Mouse (Mus musculus) splenic B cell, adult 2 months (primary cell): ENCODE results near the gene Ms4a7.
"Not testable (repeated sequence)": the region's sequence is repeated elsewhere in the genome, so short reads cannot be mapped to it uniquely, and the experiment has no call there.

Experiments
- DNase-seq: peaks from one replicate; pipeline ENCODE4 v3.0.0-alpha.2; 2011; ENCODE audit warnings: low read depth, low spot score
- H3K27me3 ChIP-seq: 2 replicates; pipeline ENCODE4 v1.6.1; 2012; ENCODE audit warnings: mild to moderate bottlenecking, low read length, moderate library complexity, mixed read lengths; ENCODE audit not compliant: control insufficient read depth, poor library complexity, insufficient read depth, severe bottlenecking
- H3K36me3 ChIP-seq: 2 replicates; pipeline ENCODE4 v1.6.1; 2012; ENCODE audit warnings: mild to moderate bottlenecking, low read length, moderate library complexity, mixed read lengths; ENCODE audit not compliant: control insufficient read depth, poor library complexity, insufficient read depth, severe bottlenecking

The Ms4a7 gene

DNA sequence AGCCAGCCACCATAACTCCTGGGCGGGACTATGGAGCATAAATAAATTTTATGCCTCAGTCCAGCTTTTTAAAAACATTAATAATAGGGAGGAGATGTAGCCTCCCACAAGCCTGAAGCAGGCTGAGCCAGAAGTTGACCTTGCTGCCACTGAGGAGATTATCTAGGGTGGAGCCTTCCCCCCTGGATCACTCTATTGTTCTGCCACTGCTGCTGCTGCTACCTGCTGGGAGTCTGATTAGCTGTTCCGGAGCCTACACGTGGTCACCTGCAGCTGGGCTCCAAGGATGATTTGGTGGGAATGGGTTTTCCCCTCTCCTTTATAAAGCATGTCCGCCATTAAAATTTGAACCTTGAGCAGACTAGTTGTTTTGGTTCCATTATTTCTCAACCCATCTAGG is 36.4 kb downstream of the Ms4a7 start:
- H3K27me3 ChIP-seq, DNase-seq, H3K36me3 ChIP-seq: not testable (repeated sequence)

DNA sequence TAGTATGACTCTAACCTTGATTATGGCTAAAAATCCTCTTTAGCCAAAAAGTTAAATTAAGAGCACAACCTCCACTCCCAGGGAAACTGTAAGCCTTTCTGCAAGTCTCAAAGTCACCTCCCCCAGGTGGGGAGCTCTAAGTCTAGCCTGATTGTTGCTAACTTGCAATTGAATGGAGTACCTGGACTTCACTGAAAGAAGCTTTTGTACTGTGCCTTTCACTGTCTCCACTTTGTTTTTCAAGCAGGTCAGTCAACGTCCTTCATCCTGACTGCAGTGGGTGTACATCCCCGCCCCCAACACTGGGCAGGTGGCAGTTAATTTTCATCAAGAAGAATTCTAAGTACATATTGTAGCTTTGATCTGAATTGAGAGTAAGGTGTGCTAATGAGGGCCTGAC is 37.0 kb downstream of the Ms4a7 start:
- no peak for DNase-seq
- H3K36me3 ChIP-seq = no peaks in the 10 kb centered on the region

DNA sequence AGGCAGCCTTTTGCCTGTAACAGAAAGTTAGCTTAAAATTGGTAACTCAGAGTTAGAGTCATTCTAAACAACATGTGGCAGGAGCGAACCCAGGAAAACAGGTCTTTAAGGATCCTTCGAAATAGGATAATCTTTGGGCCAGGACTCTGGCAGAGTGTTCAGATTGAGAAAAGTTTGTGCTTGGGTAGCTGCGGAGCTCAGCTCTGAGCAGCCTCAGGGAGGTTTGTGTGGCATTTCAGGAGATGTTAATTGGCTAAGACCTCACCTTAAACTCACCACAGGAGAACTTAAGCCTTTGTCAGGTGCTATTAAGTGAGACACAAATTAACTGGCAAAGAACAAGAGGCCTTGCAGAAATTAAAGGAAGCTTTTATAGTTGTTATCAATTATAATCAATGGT is 42.3 kb downstream of the Ms4a7 start:
- not testable (repeated sequence) for H3K36me3 ChIP-seq, H3K27me3 ChIP-seq, DNase-seq

More for the DNA sequence above, 37.0 kb downstream of the Ms4a7 start:
- H3K27me3 ChIP-seq = no peaks in the 10 kb centered on the region

DNA sequence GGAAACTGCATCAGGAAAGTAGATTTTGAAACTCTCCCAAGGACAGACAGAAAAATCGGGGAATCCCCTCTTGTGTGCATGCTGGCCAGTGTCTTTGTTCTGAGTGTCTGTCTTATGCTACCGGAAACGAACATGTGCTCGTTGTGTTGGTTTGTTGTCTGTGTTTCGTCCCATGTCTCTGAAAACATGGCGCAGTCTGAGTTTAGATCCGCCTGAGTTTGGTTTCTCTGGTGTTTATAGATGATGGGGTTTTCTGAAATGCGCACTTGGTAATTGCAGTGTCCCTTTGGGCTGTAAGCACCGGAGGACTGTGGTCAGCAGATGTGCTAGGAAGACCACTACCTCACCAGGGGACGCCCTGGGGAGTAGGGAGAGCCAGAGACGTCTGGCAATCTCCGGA is 43.0 kb downstream of the Ms4a7 start:
- Histone ChIP-seq H3K36me3 (no peaks in the 10 kb centered on the region), H3K27me3 (no peaks in the 10 kb centered on the region)
- peak; percentile 25 for DNase-seq

DNA sequence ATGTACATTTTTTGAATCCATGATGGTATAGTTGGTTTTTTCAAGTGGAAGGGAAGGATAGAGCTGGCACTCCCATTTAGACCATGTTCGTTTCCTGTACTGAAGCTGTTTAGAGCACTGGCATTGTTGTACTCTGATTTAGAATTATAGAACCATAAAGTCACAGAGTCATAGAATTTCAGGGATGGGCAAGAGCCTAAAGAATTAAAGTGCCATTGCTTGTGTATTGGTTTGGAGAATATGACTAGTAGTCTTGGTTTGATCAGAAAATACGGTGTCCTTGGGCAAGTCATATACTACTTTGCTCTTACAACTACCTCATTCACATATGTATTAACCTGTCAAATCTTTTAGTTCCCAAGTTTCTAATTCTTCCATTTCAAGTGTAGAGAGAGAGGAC is 52.2 kb downstream of the Ms4a7 start, which contains the start of gene Ms4a5:
Gene Ms4a5, minus strand, starts transcription at position 101 of the 400 bp plus-strand sequence.
- no peaks in the 10 kb centered on the region for H3K27me3 ChIP-seq
- H3K36me3 ChIP-seq = no peaks in the 10 kb centered on the region
- DNase-seq = no peak

GRCm38 (mm10) chr19:11280223-11280622 is 55.7 kb downstream of the Ms4a7 start:
- DNase-seq = no peak
- H3K27me3 ChIP-seq = no peaks in the 10 kb centered on the region
- H3K36me3 ChIP-seq = no peaks in the 10 kb centered on the region

GRCm38 (mm10) chr19:11276431-11276830 is 59.5 kb downstream of the Ms4a7 start:
- Histone ChIP-seq H3K27me3 (no peaks in the 10 kb centered on the region), H3K36me3 (no peaks in the 10 kb centered on the region)
- DNase-seq = no peak
